Mouse (Mus musculus) colon, adult 2 months (tissue): ENCODE measurements around the gene Olfr1045. TPM values are rescaled to one million over a fixed set of nuclear protein-coding genes. Genes with fewer than 3 reads are reported as not detected.

Experiments
- polyA plus RNA-seq: library from polyadenylated mRNA; depleted of rRNA; stranded (reverse); fragments of >200 nt; gene quantifications from 2 replicates; pipeline ENCODE4 v1.2.3, GENCODE M21; 2012; rRNA removed

Olfr1045 gene
- polyA plus RNA-seq: not detected in 2 replicates

GRCm38 (mm10) chr2:86202909-86203308 is at the start of gene Olfr1045:
Gene Olfr1045 (minus strand): TSS chr2:86203009.

GRCm38 (mm10) chr2:86240189-86240588 is 37.4 kb upstream of the Olfr1045 start, which contains the start of gene Olfr1048:
Gene Olfr1048 (minus strand): TSS chr2:86240289.

GRCm38 (mm10) chr2:86231301-86231700 is 28.5 kb upstream of the Olfr1045 start, which contains the start of gene Olfr1047:
Gene Olfr1047 (minus strand): TSS chr2:86231401.

GRCm38 (mm10) chr2:86219214-86219613 is 16.4 kb upstream of the Olfr1045 start, which contains the start of gene Olfr1046:
Gene Olfr1046 (minus strand): TSS chr2:86219314.

GRCm38 (mm10) chr2:86185583-86185982 is 17.2 kb downstream of the Olfr1045 start, which contains the start of gene Olfr52:
Gene Olfr52 (minus strand): TSS chr2:86185683.

GRCm38 (mm10) chr2:86177720-86178119 is 25.1 kb downstream of the Olfr1045 start, which contains the start of gene Olfr1044:
Gene Olfr1044 (minus strand): TSS chr2:86177820.

DNA sequence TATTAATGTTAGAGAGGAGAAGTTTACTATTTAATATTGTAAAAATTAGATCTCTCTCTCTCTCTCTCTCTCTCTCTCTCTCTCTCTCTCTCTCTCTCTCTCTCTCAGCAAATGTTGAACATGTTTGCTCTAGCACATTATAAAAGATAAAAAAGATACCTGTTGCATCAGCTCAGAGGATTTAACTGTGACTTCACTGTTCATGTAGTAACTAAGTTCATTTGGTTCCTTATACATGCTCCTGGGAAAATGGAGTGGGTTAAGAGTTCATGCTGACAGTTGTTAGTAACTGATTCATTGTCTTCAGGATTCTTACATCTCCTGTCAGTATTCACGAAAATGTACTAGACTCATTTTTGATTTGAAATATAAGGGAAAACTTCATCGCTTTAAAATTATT is 35.4 kb downstream of the Olfr1045 start, which contains the start of gene Olfr1043:
Olfr1043 (minus strand) TSS at position 101 of the 400 bp plus-strand sequence.

DNA sequence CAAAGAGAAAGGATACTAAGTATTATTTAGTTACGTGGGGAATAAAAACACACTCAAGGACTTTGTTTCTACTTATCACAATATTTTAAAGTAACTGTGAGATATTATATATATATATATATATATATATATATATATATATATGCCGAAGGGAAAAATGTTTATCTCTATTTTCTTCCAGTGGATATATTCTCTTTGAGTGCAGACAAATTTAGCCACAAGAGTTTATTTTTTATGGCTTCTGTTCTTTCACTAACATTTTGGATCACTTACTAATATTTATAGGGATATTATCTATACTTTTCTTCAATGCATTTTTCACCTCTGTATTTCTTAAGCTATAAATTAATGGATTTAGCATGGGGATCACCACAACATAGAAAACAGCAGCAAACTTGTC is 41.1 kb downstream of the Olfr1045 start, which contains the start of gene Olfr1042:
Olfr1042 (minus strand) TSS at position 101 of the 400 bp plus-strand sequence.

GRCm38 (mm10) chr2:86146632-86147031 is 56.2 kb downstream of the Olfr1045 start, which contains the start of gene Olfr1040:
Gene Olfr1040 (minus strand): TSS chr2:86146732.

Other genes starting within 250 kb of the Olfr1045 start
- not detected in 2 replicates for gene Olfr1029, start 229.1 kb downstream of the Olfr1045 start, polyA plus RNA-seq
- gene Olfr1030, start 223.7 kb downstream of the Olfr1045 start, polyA plus RNA-seq: not detected in 2 replicates
- gene Olfr1031, start 212.7 kb downstream of the Olfr1045 start, polyA plus RNA-seq: not detected in 2 replicates
- gene Olfr1032, start 197.5 kb downstream of the Olfr1045 start, polyA plus RNA-seq: not detected in 2 replicates
- gene Olfr1033, start 182.4 kb downstream of the Olfr1045 start, polyA plus RNA-seq: 0.08 and 0.14 TPM in 2 replicates
- 0.03 TPM in 1 of 2 replicates, not detected in the other for gene Olfr1034, start 157.1 kb downstream of the Olfr1045 start, polyA plus RNA-seq
- not detected in 2 replicates for gene Olfr1036, start 129.0 kb downstream of the Olfr1045 start, polyA plus RNA-seq
- gene Olfr1037, start 115.6 kb downstream of the Olfr1045 start, polyA plus RNA-seq: not detected in 2 replicates
- not detected in 2 replicates for gene Olfr1039, start 67.1 kb downstream of the Olfr1045 start, polyA plus RNA-seq
- not detected in 2 replicates for gene Olfr1040, start 56.3 kb downstream of the Olfr1045 start, polyA plus RNA-seq
- gene Olfr1042, start 41.2 kb downstream of the Olfr1045 start, polyA plus RNA-seq: not detected in 2 replicates
- gene Olfr1043, start 35.5 kb downstream of the Olfr1045 start, polyA plus RNA-seq: not detected in 2 replicates
- not detected in 2 replicates for gene Olfr1044, start 25.2 kb downstream of the Olfr1045 start, polyA plus RNA-seq
- gene Olfr52, start 17.3 kb downstream of the Olfr1045 start, polyA plus RNA-seq: not detected in 2 replicates
- gene Olfr1046, start 16.3 kb upstream of the Olfr1045 start, polyA plus RNA-seq: not detected in 2 replicates
- gene Olfr1047, start 28.4 kb upstream of the Olfr1045 start, polyA plus RNA-seq: not detected in 2 replicates
- gene Olfr1048, start 37.3 kb upstream of the Olfr1045 start, polyA plus RNA-seq: not detected in 2 replicates
- not detected in 2 replicates for gene Olfr1049, start 55.3 kb upstream of the Olfr1045 start, polyA plus RNA-seq
- not detected in 2 replicates for gene Olfr1051, start 76.1 kb upstream of the Olfr1045 start, polyA plus RNA-seq
- not detected in 2 replicates for gene Olfr1052, start 89.4 kb upstream of the Olfr1045 start, polyA plus RNA-seq
- not detected in 2 replicates for gene Olfr1053, start 112.3 kb upstream of the Olfr1045 start, polyA plus RNA-seq
- gene Olfr1054, start 132.4 kb upstream of the Olfr1045 start, polyA plus RNA-seq: not detected in 2 replicates
- not detected in 2 replicates for gene Olfr1055, start 147.3 kb upstream of the Olfr1045 start, polyA plus RNA-seq
- not detected in 2 replicates for gene Olfr1056, start 159.5 kb upstream of the Olfr1045 start, polyA plus RNA-seq
- gene Olfr1057, start 175.4 kb upstream of the Olfr1045 start, polyA plus RNA-seq: not detected in 2 replicates
- gene Olfr1058, start 185.6 kb upstream of the Olfr1045 start, polyA plus RNA-seq: not detected in 2 replicates
- gene Olfr1061, start 211.0 kb upstream of the Olfr1045 start, polyA plus RNA-seq: not detected in 2 replicates
- gene Olfr1062, start 223.7 kb upstream of the Olfr1045 start, polyA plus RNA-seq: not detected in 2 replicates
- gene Olfr1065, start 247.6 kb upstream of the Olfr1045 start, polyA plus RNA-seq: not detected in 2 replicates